Mouse (Mus musculus) B cell, adult (primary cell): ENCODE data around the gene Tigit. TPM values are rescaled to one million over a fixed set of nuclear protein-coding genes. Genes with fewer than 3 reads are reported as not detected.

Experiments used
- total RNA-seq: library from RNA; stranded (reverse); gene quantifications from 4 replicates; pipeline ENCODE4 v1.2.4, GENCODE M21; 2023; ENCODE audit not compliant: inconsistent age

The Tigit gene
- not detected in 4 replicates for total RNA-seq

GRCm38 (mm10) chr16:43663978-43664579 lies at the start of gene Tigit:
Tigit (minus strand) TSS chr16:43664146.

Other genes with a start within 250 kb of the Tigit start
- not detected in 4 replicates for gene Drd3, start 89.9 kb upstream of the Tigit start, total RNA-seq
- gene Ccdc191, start 225.7 kb upstream of the Tigit start, total RNA-seq = 7.1 to 14.6 TPM (median 8.0 TPM) in 4 replicates